Mouse (Mus musculus) liver, embryonic 18 days (tissue): ENCODE measurements around the gene Gm13083. TPM values are rescaled to one million over a fixed set of nuclear protein-coding genes. Genes with fewer than 3 reads are reported as not detected.

Experiments used
- polyA plus RNA-seq: library from polyadenylated mRNA; depleted of rRNA; stranded (reverse); fragments of >200 nt; gene quantifications from 2 replicates; pipeline ENCODE4 v1.2.3, GENCODE M21; 2012; rRNA removed

Gm13083 gene
- not detected in 2 replicates for polyA plus RNA-seq

DNA sequence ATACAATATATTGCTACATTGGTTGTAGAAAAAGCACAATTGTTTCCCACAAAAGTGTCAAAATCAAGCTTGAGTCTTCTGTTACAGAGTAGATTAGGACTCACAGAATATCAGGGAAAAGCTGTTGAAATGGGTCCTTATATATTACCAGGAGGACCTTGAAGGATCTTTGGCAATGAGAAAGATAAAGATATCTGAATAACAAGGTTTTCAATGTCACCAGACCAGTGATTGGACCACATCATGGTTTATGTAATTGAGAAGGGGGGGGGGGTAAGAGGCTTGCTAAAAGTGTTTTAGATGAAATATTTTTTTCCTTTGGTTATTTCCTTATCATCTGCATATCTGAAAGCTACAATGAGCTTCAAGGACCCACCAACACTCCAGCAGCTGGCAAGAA, at the start of gene Gm13083:
Gm13083 (plus strand) TSS at position 301 of the 400 bp plus-strand sequence.

DNA sequence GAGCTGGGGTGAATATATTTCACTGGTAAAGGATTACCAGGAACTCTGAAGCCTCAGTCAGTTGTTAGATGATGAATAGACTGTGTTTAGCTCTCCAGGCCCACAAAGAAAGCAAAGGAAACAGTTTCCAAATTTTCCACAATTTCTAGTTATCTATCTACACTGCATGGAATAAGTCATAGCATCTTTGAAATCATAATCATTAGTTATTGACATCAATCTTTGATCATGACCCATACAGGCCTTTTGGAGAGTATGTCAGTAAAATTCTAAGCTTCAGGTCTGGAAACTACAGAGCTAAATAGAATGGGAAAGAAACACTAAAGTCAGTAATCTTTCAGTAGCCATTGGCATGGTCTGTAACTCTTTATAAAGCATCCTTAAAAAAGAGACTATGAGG, 42.3 kb downstream of the Gm13083 start, which contains the start of gene Gm13088:
Gm13088 (minus strand) TSS at position 101 of the 400 bp plus-strand sequence.

Other genes starting within 250 kb of the Gm13083 start
- not detected in 2 replicates for gene Pramel1, start 220.6 kb upstream of the Gm13083 start, polyA plus RNA-seq
- gene Pramef8, start 202.6 kb upstream of the Gm13083 start, polyA plus RNA-seq = 1.7 TPM in 2 replicates
- not detected in 2 replicates for gene Oog4, start 164.7 kb upstream of the Gm13083 start, polyA plus RNA-seq
- gene Gm13043, start 103.7 kb upstream of the Gm13083 start, polyA plus RNA-seq = not detected in 2 replicates
- gene Gm13040, start 79.0 kb upstream of the Gm13083 start, polyA plus RNA-seq = not detected in 2 replicates
- gene BC080695, start 63.3 kb upstream of the Gm13083 start, polyA plus RNA-seq = not detected in 2 replicates
- not detected in 2 replicates for gene Gm13057, start 63.3 kb upstream of the Gm13083 start, polyA plus RNA-seq
- not detected in 2 replicates for gene Gm13088, start 42.2 kb downstream of the Gm13083 start, polyA plus RNA-seq
- not detected in 2 replicates for gene Gm13089, start 87.7 kb downstream of the Gm13083 start, polyA plus RNA-seq
- gene Gm13078, start 104.5 kb downstream of the Gm13083 start, polyA plus RNA-seq = not detected in 2 replicates
- not detected in 2 replicates for gene Gm13023, start 174.3 kb downstream of the Gm13083 start, polyA plus RNA-seq
- gene Gm13084, start 201.1 kb downstream of the Gm13083 start, polyA plus RNA-seq = not detected in 2 replicates
- not detected in 2 replicates for gene Gm13103, start 231.5 kb downstream of the Gm13083 start, polyA plus RNA-seq